Mouse (Mus musculus) liver, embryonic 12.5 days (tissue): ENCODE results near the gene Pde4d. TPM values are rescaled to one million over a fixed set of nuclear protein-coding genes. Genes with fewer than 3 reads are reported as not detected.
"Not testable (repeated sequence)": the region's sequence is repeated elsewhere in the genome, so short reads cannot be mapped to it uniquely, and the experiment has no call there.

ENCODE experiments used
- ATAC-seq: fragments of 200-750 bp; cut with Nextera tagmentation; 2 replicates; pipeline ENCODE4 v1.8.0; 2017; ENCODE audit warnings: moderate number of reproducible peaks, mild to moderate bottlenecking, moderate library complexity
- H3K27ac ChIP-seq: fragments of 300-500 bp; sonication (generic); 2 replicates; pipeline ENCODE4 v1.5.1; 2016; ENCODE audit warnings: mild to moderate bottlenecking
- H3K27me3 ChIP-seq: fragments of 300-500 bp; sonication (generic); replicated peaks from 2 replicates; pipeline ENCODE4 v1.6.1; 2016; ENCODE audit warnings: mild to moderate bottlenecking, moderate library complexity
- H3K36me3 ChIP-seq: fragments of 300-500 bp; sonication (generic); 2 replicates; pipeline ENCODE4 v1.6.1; 2016; ENCODE audit warnings: mild to moderate bottlenecking, moderate library complexity
- H3K4me1 ChIP-seq: fragments of 300-500 bp; sonication (generic); 2 replicates; pipeline ENCODE4 v1.6.1; 2016
- H3K4me2 ChIP-seq: fragments of 300-500 bp; sonication (generic); 2 replicates; pipeline ENCODE4 v1.6.1; 2016; ENCODE audit warnings: mild to moderate bottlenecking, moderate library complexity
- H3K4me3 ChIP-seq: fragments of 300-500 bp; sonication (generic); 2 replicates; pipeline ENCODE4 v1.5.1; 2016; ENCODE audit warnings: mild to moderate bottlenecking, moderate library complexity
- H3K9ac ChIP-seq: fragments of 300-500 bp; sonication (generic); 2 replicates; pipeline ENCODE4 v1.6.1; 2016; ENCODE audit warnings: mild to moderate bottlenecking, moderate library complexity
- H3K9me3 ChIP-seq: fragments of 300-500 bp; sonication (generic); replicated peaks from 2 replicates; pipeline ENCODE4 v1.6.1; 2016; ENCODE audit warnings: mild to moderate bottlenecking, moderate library complexity
- WGBS: fragments of 180-500 bp; shearing (Covaris S2); methylation state at CpG from one replicate; pipeline ENCODE4 v1.1.7; 2016; ENCODE audit not compliant: insufficient replicate concordance; 5-methylcytosine and 5-hydroxymethylcytosine counted together
- polyA plus RNA-seq: library from polyadenylated mRNA; unstranded; fragments of >200 nt; fragmentation: Nextera tagmentation; extraction: Ambion mirVana; gene quantifications from 2 replicates; pipeline ENCODE4 v1.2.1, GENCODE M21; 2016

Pde4d gene
- polyA plus RNA-seq, 1 experiment from 2014 or later = 19.4 TPM

GRCm38 (mm10) chr13:109884812-109885211 lies 1435.1 kb downstream of the Pde4d start:
- no peak overlapping the region for H3K27ac ChIP-seq
- H3K36me3 ChIP-seq = no peaks in the 10 kb centered on the region
- H3K4me3 ChIP-seq = no peak overlapping the region
- H3K27me3 ChIP-seq = no peaks in the 10 kb centered on the region
- no peak overlapping the region for H3K9ac ChIP-seq
- WGBS = 83% methylated on average over 7 of the region's 7 CpGs
- H3K4me2 ChIP-seq = no peak overlapping the region
- ATAC-seq = no peak
- peaks cover under 1% of the 10 kb centered on the region; the same call in 1 of the 2 replicates for H3K4me1 ChIP-seq
- no peaks in the 10 kb centered on the region for H3K9me3 ChIP-seq

- Histone ChIP-seq H3K4me1 (peaks cover 15% of the 10 kb centered on the region), H3K9me3 (no peaks in the 10 kb centered on the region), H3K9ac (no peak overlapping the region), H3K4me2 (no peak overlapping the region), H3K27ac (no peak overlapping the region), H3K4me3 (no peak overlapping the region), H3K27me3 (no peaks in the 10 kb centered on the region), H3K36me3 (no peaks in the 10 kb centered on the region)
- WGBS = 71% methylated on average over 4 of the region's 4 CpGs
- no peak for ATAC-seq
Observed at GRCm38 (mm10) chr13:109888293-109888692, 1438.5 kb downstream of the Pde4d start.

GRCm38 (mm10) chr13:109891194-109891909 lies 1441.6 kb downstream of the Pde4d start:
- H3K4me1 ChIP-seq = peaks cover 15% of the 10 kb centered on the region
- H3K27me3 ChIP-seq = no peaks in the 10 kb centered on the region
- 60% methylated on average over 6 of the region's 6 CpGs for WGBS
- H3K4me3 ChIP-seq = no peak overlapping the region
- H3K9ac ChIP-seq = no peak overlapping the region
- peak; percentile 79 for ATAC-seq
- H3K9me3 ChIP-seq = no peaks in the 10 kb centered on the region
- H3K36me3 ChIP-seq = no peaks in the 10 kb centered on the region
- H3K27ac ChIP-seq = no peak overlapping the region
- no peak overlapping the region for H3K4me2 ChIP-seq

- no peaks in the 10 kb centered on the region for H3K36me3 ChIP-seq
- H3K9ac ChIP-seq = no peak overlapping the region
- WGBS = 75% methylated on average over 4 of the region's 4 CpGs
- no peak for ATAC-seq
- peaks cover 15% of the 10 kb centered on the region for H3K4me1 ChIP-seq
- H3K27me3 ChIP-seq = no peaks in the 10 kb centered on the region
- no peak overlapping the region for H3K4me3 ChIP-seq
- H3K4me2 ChIP-seq = no peak overlapping the region
- H3K27ac ChIP-seq = no peak overlapping the region
- no peaks in the 10 kb centered on the region for H3K9me3 ChIP-seq
Observed at GRCm38 (mm10) chr13:109891910-109892265, 1442.1 kb downstream of the Pde4d start.

- H3K27ac ChIP-seq = no peak overlapping the region
- H3K4me1 ChIP-seq = peaks cover 24% of the 10 kb centered on the region
- H3K4me2 ChIP-seq = no peak overlapping the region
- WGBS = 71% methylated on average over 14 of the region's 14 CpGs
- H3K36me3 ChIP-seq = no peaks in the 10 kb centered on the region
- ATAC-seq = no peak
- no peaks in the 10 kb centered on the region for H3K9me3 ChIP-seq
- H3K27me3 ChIP-seq = peaks cover 27% of the 10 kb centered on the region
- H3K9ac ChIP-seq = no peak overlapping the region
- no peak overlapping the region for H3K4me3 ChIP-seq
Observed at GRCm38 (mm10) chr13:109899442-109900428, 1450.0 kb downstream of the Pde4d start.

- Histone ChIP-seq H3K4me3 (peak overlapping the region; percentile 63; the same call in 1 of the 2 replicates), H3K4me2 (peak overlapping the region; percentile 82), H3K9me3 (no peaks in the 10 kb centered on the region), H3K36me3 (no peaks in the 10 kb centered on the region), H3K4me1 (peaks cover 33% of the 10 kb centered on the region), H3K27me3 (peaks cover 27% of the 10 kb centered on the region), H3K27ac (no peak overlapping the region), H3K9ac (no peak overlapping the region)
- WGBS = 59% methylated on average over 5 of the region's 5 CpGs
- ATAC-seq = no peak
Observed at GRCm38 (mm10) chr13:109901811-109902210, 1452.1 kb downstream of the Pde4d start.

GRCm38 (mm10) chr13:109902460-109902854 lies 1452.7 kb downstream of the Pde4d start:
- 1% methylated on average over 28 of the region's 28 CpGs for WGBS
- H3K9me3 ChIP-seq, H3K27ac ChIP-seq, H3K36me3 ChIP-seq: not testable (repeated sequence)
- peak overlapping the region; percentile 63 for H3K4me3 ChIP-seq
- ATAC-seq = peak; percentile 57; the same call in 1 of the 2 replicates
- peak overlapping the region; percentile 62 for H3K9ac ChIP-seq
- H3K4me2 ChIP-seq = peak overlapping the region; percentile 82
- peaks cover 40% of the 10 kb centered on the region for H3K4me1 ChIP-seq
- H3K27me3 ChIP-seq = peaks cover 27% of the 10 kb centered on the region

GRCm38 (mm10) chr13:109902855-109903763 lies 1453.4 kb downstream of the Pde4d start:
- Histone ChIP-seq H3K4me1 (peaks cover 44% of the 10 kb centered on the region), H3K9me3 (no peaks in the 10 kb centered on the region), H3K27me3 (peaks cover 27% of the 10 kb centered on the region), H3K27ac (no peak overlapping the region; the same call in 1 of the 2 replicates), H3K4me2 (peak overlapping the region; percentile 82), H3K9ac (peak overlapping the region; percentile 62), H3K36me3 (no peaks in the 10 kb centered on the region), H3K4me3 (peak overlapping the region; percentile 63)
- peak; percentile 48 for ATAC-seq
- WGBS = 2% methylated on average over 91 of the region's 91 CpGs

GRCm38 (mm10) chr13:109903764-109904510 lies 1454.2 kb downstream of the Pde4d start:
- no peak overlapping the region for H3K27ac ChIP-seq
- no peaks in the 10 kb centered on the region for H3K36me3 ChIP-seq
- ATAC-seq = no peak
- WGBS = 47% methylated on average over 14 of the region's 14 CpGs
- peaks cover 27% of the 10 kb centered on the region for H3K27me3 ChIP-seq
- no peaks in the 10 kb centered on the region for H3K9me3 ChIP-seq
- H3K4me3 ChIP-seq = peak overlapping the region; percentile 63
- H3K4me2 ChIP-seq = peak overlapping the region; percentile 82
- peak overlapping the region; percentile 62 for H3K9ac ChIP-seq
- H3K4me1 ChIP-seq = peaks cover 51% of the 10 kb centered on the region

GRCm38 (mm10) chr13:109906342-109906888 lies 1456.7 kb downstream of the Pde4d start:
- WGBS = 77% methylated on average over 4 of the region's 4 CpGs
- no peak for ATAC-seq
- H3K9me3 ChIP-seq = no peaks in the 10 kb centered on the region
- H3K4me1 ChIP-seq = peaks cover 55% of the 10 kb centered on the region
- H3K4me2 ChIP-seq = no peak overlapping the region
- H3K27ac ChIP-seq = no peak overlapping the region
- no peak overlapping the region for H3K4me3 ChIP-seq
- no peaks in the 10 kb centered on the region; the same call in 1 of the 2 replicates for H3K36me3 ChIP-seq
- no peak overlapping the region for H3K9ac ChIP-seq
- peaks cover 27% of the 10 kb centered on the region for H3K27me3 ChIP-seq
